Mouse (Mus musculus) gastrocnemius, adult 2 months (tissue): ENCODE results near the gene Nppc. TPM values are rescaled to one million over a fixed set of nuclear protein-coding genes. Genes with fewer than 3 reads are reported as not detected.
A peak's percentile ranks its signal among the peaks of the same experiment; 100 is the strongest.

Experiments used
- DNase-seq: peaks from one replicate; pipeline ENCODE4 v3.0.0; 2022
- H3K27ac ChIP-seq: fragments of 200-600 bp; 2 replicates; pipeline ENCODE4 v1.8.1; 2022; ENCODE audit warnings: mild to moderate bottlenecking
- H3K4me3 ChIP-seq: fragments of 200-600 bp; 2 replicates; pipeline ENCODE4 v1.8.1; 2022; ENCODE audit warnings: mild to moderate bottlenecking, moderate library complexity
- CTCF ChIP-seq: fragments of 200-600 bp; IDR thresholded peaks from 2 replicates; pipeline ENCODE4 v1.8.1; 2022; ENCODE audit warnings: antibody characterized with exemption, mild to moderate bottlenecking, moderate library complexity
- intact Hi-C: fragments of 180-260 bp; cut with DNase I; formaldehyde crosslinking; loops from one replicate; pipeline ENCODE4 v1.15.1; 2025
- microRNA-seq: library from miRNA; unstranded; fragments of <30 nt; microRNA quantifications from one replicate; pipeline ENCODE4 v1.2.0, GENCODE M21; 2021
- total RNA-seq, 2 experiments: library from RNA; stranded (reverse); gene quantifications; 2 replicates each; pipeline ENCODE4 v1.2.3; 2021

Gene Nppc
- total RNA-seq, 2 experiments from 2014 or later = 0.36 to 1.0 TPM

DNA sequence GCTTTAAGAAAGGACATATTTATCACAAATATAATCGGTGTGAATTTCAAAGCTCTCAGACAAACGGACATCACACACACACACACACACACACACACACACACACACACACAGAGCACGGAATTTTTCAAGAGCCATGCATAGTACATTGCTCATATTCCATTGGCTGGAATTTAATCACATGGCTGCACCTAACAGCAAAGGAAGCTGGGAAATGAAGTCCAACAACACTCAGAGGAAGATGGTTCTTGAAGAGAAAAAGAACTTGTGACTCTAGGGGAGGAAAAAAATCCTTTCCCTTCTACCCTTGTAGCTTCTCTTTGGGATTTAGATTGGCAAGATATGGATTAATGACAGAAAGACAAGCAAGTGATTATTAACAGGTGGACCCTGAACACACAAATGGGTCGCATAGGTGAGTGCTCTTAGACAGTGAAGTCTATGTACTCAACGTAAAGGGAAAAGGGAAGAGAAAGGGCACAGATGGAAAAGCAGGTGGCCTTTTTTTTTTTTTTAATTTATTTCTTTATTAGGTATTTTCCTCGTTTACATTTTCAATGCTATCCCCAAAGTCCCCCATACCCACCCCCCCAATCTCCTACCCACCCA is 35.5 kb downstream of the Nppc start:
- DNase-seq = no peak
- Histone ChIP-seq H3K27ac (no peak overlapping the region), H3K4me3 (no peak overlapping the region)
- intact Hi-C loops = no loop called here
- no peak for TF ChIP-seq CTCF

DNA sequence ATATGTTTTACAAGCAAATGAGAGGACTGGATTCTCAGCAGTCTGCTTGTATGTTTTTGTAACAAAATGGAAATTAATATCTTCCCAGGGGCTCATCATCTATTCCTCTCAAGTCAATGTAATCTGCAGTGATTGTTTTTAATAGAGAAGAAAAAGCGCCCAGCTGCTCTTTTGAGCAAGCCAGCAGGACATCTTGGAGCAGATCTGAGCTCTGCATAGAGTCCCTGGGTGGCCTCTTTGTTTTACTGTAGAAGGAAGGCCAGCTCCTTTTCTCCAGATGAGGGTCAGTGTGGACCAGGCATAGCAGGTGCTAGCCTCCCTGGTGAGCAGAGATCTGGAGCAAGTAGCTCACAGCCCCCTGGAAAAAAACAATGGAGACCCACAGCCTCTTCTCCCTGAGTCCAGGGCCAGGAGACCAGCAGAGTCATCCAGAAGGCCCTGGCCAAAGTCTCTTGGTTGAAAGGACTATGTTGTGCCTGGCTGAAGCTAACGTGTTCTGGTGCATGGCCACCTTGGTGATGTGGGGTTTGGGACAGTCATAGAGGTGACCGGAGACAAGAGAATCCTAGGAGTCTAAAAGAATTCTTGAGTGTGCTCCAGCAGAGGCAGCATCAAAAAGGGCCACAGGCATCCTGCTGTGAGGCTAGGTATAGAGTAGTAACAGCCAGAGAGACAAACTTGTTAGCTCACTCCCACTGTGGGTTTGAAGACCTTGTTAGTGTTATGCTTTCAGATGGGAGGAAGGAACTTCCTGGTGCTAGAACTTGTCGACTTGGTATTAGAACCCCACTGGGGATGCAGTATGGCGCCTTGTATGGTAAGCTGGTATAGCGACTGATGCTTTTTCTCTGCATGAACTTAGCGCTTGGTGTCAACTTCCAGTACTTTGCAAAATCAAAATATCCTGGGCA is 36.3 kb downstream of the Nppc start:
- intact Hi-C loops = no loop called here
- Histone ChIP-seq H3K27ac (no peak overlapping the region), H3K4me3 (no peak overlapping the region)

GRCm38 (mm10) chr1:86633434-86633833 is 36.9 kb downstream of the Nppc start:
- no peak for DNase-seq
- Histone ChIP-seq H3K27ac (0 out of 2 replicates have a peak overlapping the region, but pooled peaks have one; percentile 4), H3K4me3 (no peak overlapping the region)
- TF ChIP-seq CTCF = no peak
- intact Hi-C loops = no loop called here

More for the DNA sequence above, 36.3 kb downstream of the Nppc start:
- no peak for TF ChIP-seq CTCF
- no peak for DNase-seq

- 0 out of 2 replicates have a peak overlapping the region, but pooled peaks have one; percentile 4 for H3K27ac ChIP-seq
- no peak for TF ChIP-seq CTCF
- intact Hi-C loops = no loop called here
- DNase-seq = no peak
- H3K4me3 ChIP-seq = no peak overlapping the region
Measured at GRCm38 (mm10) chr1:86632732-86633380, 37.5 kb downstream of the Nppc start.

DNA sequence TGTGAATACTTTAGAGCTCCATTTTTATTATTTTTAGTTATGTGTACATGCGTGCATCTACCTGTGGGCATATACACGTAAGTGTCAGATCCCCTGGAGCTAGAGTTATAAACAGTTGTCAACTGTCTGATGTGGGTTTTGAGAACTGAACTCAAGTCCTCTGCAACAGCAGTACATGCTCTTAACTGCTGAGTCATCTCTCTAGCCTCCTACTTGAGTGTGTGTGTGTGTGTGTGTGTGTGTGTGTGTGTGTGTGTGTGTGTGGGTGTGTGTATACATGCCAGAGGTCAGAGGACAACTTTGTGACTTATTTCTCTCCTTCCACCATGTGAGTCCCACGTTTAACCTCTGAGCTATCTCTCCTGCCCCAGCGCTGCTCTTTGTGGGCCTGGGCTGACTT is 39.8 kb downstream of the Nppc start:
- no peak for TF ChIP-seq CTCF
- no peak overlapping the region for H3K4me3 ChIP-seq
- no peak for DNase-seq

DNA sequence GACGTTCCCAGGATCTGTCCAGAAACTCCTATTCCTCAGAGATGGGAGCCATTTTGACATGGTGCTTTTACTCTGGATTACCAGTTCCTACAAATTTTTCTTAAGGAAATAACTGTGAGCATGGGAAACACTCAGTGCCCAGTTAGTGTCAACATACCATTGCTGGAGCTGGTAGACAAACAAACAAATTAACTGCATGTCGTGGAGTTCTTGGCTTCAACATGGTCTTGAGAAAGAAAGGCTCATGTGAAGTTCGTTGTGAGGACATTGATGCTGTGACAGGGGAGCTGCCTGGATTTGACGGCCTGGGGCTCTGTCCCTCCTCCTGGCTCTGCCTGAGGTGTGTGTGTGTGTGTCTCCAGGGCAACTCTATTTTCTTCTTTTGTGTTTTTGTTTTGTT is 40.4 kb downstream of the Nppc start:
- intact Hi-C loops = no loop called here
- H3K27ac ChIP-seq = no peak overlapping the region
- DNase-seq = no peak
- no peak overlapping the region for H3K4me3 ChIP-seq
- no peak for TF ChIP-seq CTCF

More for the DNA sequence above, 39.8 kb downstream of the Nppc start:
- H3K27ac ChIP-seq = peak overlapping the region; percentile 56
- intact Hi-C loops = no loop called here

GRCm38 (mm10) chr1:86628270-86628669 is 42.1 kb downstream of the Nppc start:
- no peak for TF ChIP-seq CTCF
- H3K27ac ChIP-seq = no peak overlapping the region
- no peak overlapping the region for H3K4me3 ChIP-seq
- intact Hi-C loops = no loop called here
- no peak for DNase-seq

GRCm38 (mm10) chr1:86623001-86624000 is 47.1 kb downstream of the Nppc start:
- Histone ChIP-seq H3K4me3 (no peak overlapping the region), H3K27ac (no peak overlapping the region)
- TF ChIP-seq CTCF = no peak
- intact Hi-C loops = no loop called here
- no peak for DNase-seq

DNA sequence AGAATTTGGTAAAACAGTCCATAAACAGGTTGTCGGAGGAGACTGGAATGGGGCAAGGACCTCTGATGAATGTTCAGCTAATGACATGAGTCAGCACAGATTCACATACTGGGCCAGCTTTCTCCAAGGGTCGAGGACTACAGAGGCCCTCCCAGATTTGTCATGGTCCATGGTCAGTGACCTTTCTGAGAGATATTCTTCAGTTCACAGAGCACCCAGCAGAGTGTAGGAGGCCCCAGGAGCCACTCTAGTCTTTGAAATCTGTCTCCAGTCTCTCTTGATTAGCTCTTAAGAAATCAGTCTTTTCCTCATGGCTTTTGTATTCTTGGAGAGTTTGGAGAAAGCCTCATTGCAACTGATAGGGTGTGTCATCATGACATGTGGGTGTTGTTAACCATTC is 48.1 kb downstream of the Nppc start:
- intact Hi-C loops = no loop called here
- Histone ChIP-seq H3K4me3 (no peak overlapping the region), H3K27ac (no peak overlapping the region)
- no peak for TF ChIP-seq CTCF
- no peak for DNase-seq

DNA sequence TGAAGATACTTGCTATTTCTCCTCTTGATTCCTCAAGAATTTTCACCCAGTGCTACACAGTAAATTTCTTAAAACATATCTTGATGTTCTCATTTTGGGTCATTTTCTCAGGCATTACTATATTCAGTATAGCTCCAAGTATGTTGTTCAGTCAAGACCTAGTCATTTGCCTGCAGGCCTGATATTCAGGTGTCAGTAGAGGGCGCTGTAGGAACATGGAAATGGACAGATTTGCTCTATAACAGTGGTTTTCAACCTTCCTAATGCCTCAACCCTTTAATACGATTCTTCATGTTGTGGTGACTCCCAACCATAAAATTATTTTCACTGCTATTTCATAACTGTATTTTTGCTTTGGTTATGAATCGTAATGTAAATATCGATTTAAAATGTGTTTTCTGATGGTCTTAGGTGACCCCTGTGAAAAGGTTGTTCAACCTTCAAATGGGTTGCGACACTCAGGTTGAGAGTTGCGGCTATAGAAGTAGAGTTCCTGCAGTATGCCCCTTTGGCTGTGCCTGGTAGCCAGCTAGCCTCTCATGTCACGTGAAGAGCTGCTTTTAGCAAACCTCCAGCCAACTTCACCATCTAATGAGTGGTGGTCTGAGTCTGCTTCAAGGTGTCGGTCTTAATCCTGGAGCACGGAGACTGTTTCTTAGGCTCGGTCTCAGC is 51.8 kb downstream of the Nppc start:
- Histone ChIP-seq H3K27ac (no peak overlapping the region), H3K4me3 (no peak overlapping the region)
- TF ChIP-seq CTCF = peak; percentile 83
- intact Hi-C loops = loop anchor here (1.0 to 5.0 kb wide), 2 partner anchors 423 to 569 kb away; no protein-coding TSS in a partner anchor
- DNase-seq = peak; percentile 61

Small RNAs within 50 kb of the gene (microRNA-seq; reads per million reads assigned to microRNA genes)
- not detected for gene Gm22955

Other genes starting within 250 kb of the Nppc start
- not detected for gene Nmur1, start 244.3 kb downstream of the Nppc start, total RNA-seq
- gene Tex44, start 244.2 kb downstream of the Nppc start, total RNA-seq = not detected
- 100 to 1,000 TPM in 1 of 2 experiments, 10 to 100 TPM in 1; 58.5 to 108 TPM for gene Ptma, start 143.8 kb downstream of the Nppc start, total RNA-seq
- 10 to 100 TPM; 24.3 to 30.3 TPM for gene Pde6d, start 87.9 kb downstream of the Nppc start, total RNA-seq
- gene Cops7b, start 87.7 kb downstream of the Nppc start, total RNA-seq = 10 to 100 TPM; 10.2 to 11.0 TPM
- gene Dis3l2, start 33.2 kb upstream of the Nppc start, total RNA-seq = 10 to 100 TPM; 11.7 to 14.2 TPM